Comparison of ENCODE assay signal across 8 mouse cellular contexts in genomic region chr7:68833977-68834791, GRCm38 (mm10).
A peak's percentile ranks its signal among the peaks of the same experiment; 100 is the strongest.
DNase-seq lines count a peak whose midpoint lies in the region; ATAC-seq and TF ChIP-seq lines count a peak whose summit lies in the region.

No protein-coding gene starts in this region.

- WGBS in hindbrain, embryonic 14.5 days: 49% methylated on average over 10 of the region's 10 CpGs
- 47% methylated on average over 10 of the region's 10 CpGs for WGBS in hindbrain, embryonic 12.5 days
- 43% methylated on average over 10 of the region's 10 CpGs for WGBS in forebrain, embryonic 13.5 days

- H3K4me1 ChIP-seq in hindbrain, embryonic 14.5 days (replicated peaks; ENCODE audit: control insufficient read depth, insufficient read depth, low read length): no peaks in the 10 kb centered on the region
- no peaks in the 10 kb centered on the region for H3K4me1 ChIP-seq in hindbrain, embryonic 12.5 days
- H3K4me1 ChIP-seq in forebrain, embryonic 13.5 days: 0 out of 2 replicates have a peak, but pooled peaks cover 3% of the 10 kb centered on the region

- peak; percentile 71 for DNase-seq in hindbrain, embryonic 14.5 days (ENCODE audit: low spot score)
- no peak for DNase-seq in Patski (ENCODE audit: low read depth, low spot score)
- peak; percentile 34 for DNase-seq in lung, postnatal 36 days
- DNase-seq in thymus, postnatal 10 days (ENCODE audit: low spot score in 2 of 2): no peak
- no peak for DNase-seq in thymus, adult 18-20 months

- H3K36me3 ChIP-seq in hindbrain, embryonic 14.5 days (replicated peaks; ENCODE audit: control insufficient read depth, insufficient read depth): no peaks in the 10 kb centered on the region
- H3K36me3 ChIP-seq in hindbrain, embryonic 12.5 days: no peaks in the 10 kb centered on the region
- H3K36me3 ChIP-seq in forebrain, embryonic 13.5 days (ENCODE audit: poor library complexity, severe bottlenecking): no peaks in the 10 kb centered on the region

- POLR2A ChIA-PET in Patski (lab: Charles Lee): no interaction called here

- no peak overlapping the region for H3K4me3 ChIP-seq in hindbrain, embryonic 14.5 days (replicated peaks; ENCODE audit: low read length)
- no peak overlapping the region for H3K4me3 ChIP-seq in hindbrain, embryonic 12.5 days
- no peak overlapping the region for H3K4me3 ChIP-seq in forebrain, embryonic 13.5 days

- ATAC-seq in hindbrain, embryonic 14.5 days (ENCODE audit: low FRiP score): peak; percentile 48; the same call in 1 of the 2 replicates
- ATAC-seq in hindbrain, embryonic 12.5 days (ENCODE audit: low FRiP score): no peak
- ATAC-seq in Patski: no peak
- ATAC-seq in forebrain, embryonic 13.5 days: peak; percentile 54
- no peak for ATAC-seq in erythroblast, adult 5-6 weeks (replicated peaks; ENCODE audit: low FRiP score, poor library complexity, severe bottlenecking)

- in situ Hi-C loops in Patski (cut with MboI; ENCODE audit: low pct_unique_long_range_greater_than_20kb): loop anchor here (5.0 kb wide), 1 partner anchor 462 kb away; no protein-coding TSS in a partner anchor

- H3K27ac ChIP-seq in hindbrain, embryonic 14.5 days: no peak overlapping the region
- H3K27ac ChIP-seq in hindbrain, embryonic 12.5 days: no peak overlapping the region
- no peak overlapping the region for H3K27ac ChIP-seq in forebrain, embryonic 13.5 days

- H3K9ac ChIP-seq in hindbrain, embryonic 14.5 days: no peak overlapping the region
- H3K9ac ChIP-seq in hindbrain, embryonic 12.5 days: no peak overlapping the region
- H3K9ac ChIP-seq in forebrain, embryonic 13.5 days: no peak overlapping the region

- H3K27me3 ChIP-seq in hindbrain, embryonic 14.5 days (ENCODE audit: control insufficient read depth, insufficient read depth, low read length): no peaks in the 10 kb centered on the region
- 0 out of 2 replicates have a peak, but pooled peaks cover 3% of the 10 kb centered on the region for H3K27me3 ChIP-seq in hindbrain, embryonic 12.5 days
- peaks cover 27% of the 10 kb centered on the region for H3K27me3 ChIP-seq in Patski
- H3K27me3 ChIP-seq in forebrain, embryonic 13.5 days: no peaks in the 10 kb centered on the region

- peak; percentile 68 for TF ChIP-seq CTCF in Patski (IDR thresholded peaks at IDR 0.05)

- H3K4me2 ChIP-seq in hindbrain, embryonic 14.5 days (replicated peaks): no peak overlapping the region
- no peak overlapping the region for H3K4me2 ChIP-seq in hindbrain, embryonic 12.5 days (replicated peaks)
- no peak overlapping the region for H3K4me2 ChIP-seq in forebrain, embryonic 13.5 days

- CTCF ChIA-PET in Patski (lab: Charles Lee): interaction anchor here (0.7 to 2.4 kb wide), 10 partner anchors 10 to 254 kb away, joined by 3 to 15 read pairs (median 4); partner anchors contain the start of gene Arrdc4

- no peaks in the 10 kb centered on the region for H3K9me3 ChIP-seq in hindbrain, embryonic 14.5 days (ENCODE audit: control insufficient read depth, low read length)
- H3K9me3 ChIP-seq in hindbrain, embryonic 12.5 days (replicated peaks): no peaks in the 10 kb centered on the region
- no peaks in the 10 kb centered on the region for H3K9me3 ChIP-seq in forebrain, embryonic 13.5 days (replicated peaks)

Comparison
In these comparisons a context has a peak if more than half of its experiments do, and no peak if none do; other contexts are left out.
1. ATAC-seq: peak in hindbrain, embryonic 14.5 days (single experiment) and forebrain, embryonic 13.5 days (single experiment); none in hindbrain, embryonic 12.5 days (single experiment), Patski (single experiment) and erythroblast, adult 5-6 weeks (single experiment).
2. DNase-seq: peak in hindbrain, embryonic 14.5 days (single experiment) and lung, postnatal 36 days (single experiment); none in Patski (single experiment), thymus, postnatal 10 days (0 of 2) and thymus, adult 18-20 months (0 of 2).